Mouse (Mus musculus) megakaryocyte, embryonic 14.5 days (primary cell): ENCODE results near the gene Sesn2. TPM values are rescaled to one million over a fixed set of nuclear protein-coding genes. Genes with fewer than 3 reads are reported as not detected.

Source experiments
- H3K27me3 ChIP-seq: replicated peaks from 2 replicates; pipeline ENCODE3; 2012; ENCODE audit warnings: inconsistent platforms
- H3K36me3 ChIP-seq: replicated peaks from 2 replicates; pipeline ENCODE3; 2012; ENCODE audit warnings: low read length, inconsistent platforms, mixed read lengths
- H3K4me1 ChIP-seq: 2 replicates; pipeline ENCODE4 v1.6.1; 2012; ENCODE audit warnings: inconsistent platforms
- H3K4me3 ChIP-seq: replicated peaks from 2 replicates; pipeline ENCODE3; 2012; ENCODE audit warnings: moderate library complexity, mild to moderate bottlenecking, inconsistent platforms
- H3K9me3 ChIP-seq: 2 replicates; pipeline ENCODE4 v1.6.1; 2012; ENCODE audit warnings: inconsistent platforms
- FLI1 ChIP-seq: IDR thresholded peaks from 2 replicates; pipeline ENCODE4 v1.6.1; 2012; ENCODE audit warnings: low read length, inconsistent platforms, mixed read lengths
- GATA1 ChIP-seq: IDR thresholded peaks from 3 replicates; pipeline ENCODE4 v1.6.1; 2012; ENCODE audit warnings: mixed read lengths, low read length, inconsistent platforms, borderline replicate concordance
- polyA plus RNA-seq: library from polyadenylated mRNA; stranded (reverse); fragments of >175 nt; gene quantifications from 2 replicates; pipeline ENCODE4 v1.2.3, GENCODE M21; 2012; ENCODE audit warnings: low replicate concordance; ENCODE audit not compliant: insufficient read depth

The Sesn2 gene
- polyA plus RNA-seq, 1 experiment, result 27.2 TPM

DNA sequence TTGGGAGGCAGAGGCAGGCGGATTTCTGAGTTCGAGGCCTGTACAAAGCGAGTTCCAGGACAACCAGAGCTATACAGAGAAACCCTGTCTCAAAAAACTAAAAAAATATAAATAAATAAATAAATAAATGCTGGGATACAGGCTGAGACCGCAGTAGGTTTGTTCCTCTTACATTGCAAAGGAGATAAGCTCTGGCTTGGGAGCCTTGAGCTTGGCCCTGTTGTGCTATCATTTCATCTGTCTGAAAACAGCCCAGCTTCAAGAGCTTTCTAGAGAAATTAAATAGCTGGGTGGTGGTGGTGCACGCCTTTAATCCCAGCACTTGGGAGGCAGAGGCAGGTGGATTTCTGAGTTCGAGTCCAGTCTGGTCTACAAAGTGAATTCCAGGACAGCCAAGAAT lies 8.7 kb downstream of the Sesn2 start:
- H3K9me3 ChIP-seq, result no peaks in the 10 kb centered on the region
- peaks cover 59% of the 10 kb centered on the region for H3K4me1 ChIP-seq
- no peak overlapping the region for H3K4me3 ChIP-seq
- peaks cover 77% of the 10 kb centered on the region for H3K36me3 ChIP-seq
- no peak for TF ChIP-seq FLI1
- H3K27me3 ChIP-seq, result no peaks in the 10 kb centered on the region

DNA sequence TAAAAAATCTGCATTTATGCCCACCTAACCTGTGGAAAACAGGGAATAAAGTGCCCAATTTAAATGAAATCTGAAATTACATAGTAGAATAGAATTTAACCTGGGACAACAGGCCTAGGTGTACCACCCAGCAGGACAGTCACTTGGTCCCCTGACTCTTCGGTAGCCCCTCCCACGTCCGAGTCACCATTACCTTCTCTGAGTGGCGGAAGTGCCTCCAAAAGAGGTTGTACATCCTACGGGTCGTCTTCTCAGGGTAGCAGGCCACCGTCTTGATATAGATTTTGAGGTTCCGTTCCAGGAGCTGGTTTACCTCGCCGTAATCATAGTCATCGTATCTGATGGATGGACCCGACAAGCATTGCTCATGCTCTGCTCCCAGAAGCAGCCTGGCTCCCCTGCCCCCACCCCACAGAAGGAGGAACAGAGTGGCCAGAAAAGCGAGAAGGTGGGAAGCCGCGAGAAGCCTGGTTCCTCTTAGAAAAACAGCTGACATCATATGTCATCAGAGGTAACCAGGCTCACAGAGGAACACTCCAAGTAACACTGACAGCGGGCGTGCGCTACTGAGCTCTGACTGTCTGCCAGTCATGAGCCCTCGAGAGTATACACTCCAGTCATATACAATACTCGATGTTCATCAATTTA lies 15.9 kb downstream of the Sesn2 start:
- H3K36me3 ChIP-seq, result peaks cover 84% of the 10 kb centered on the region
- H3K27me3 ChIP-seq, result no peaks in the 10 kb centered on the region
- no peak overlapping the region for H3K4me3 ChIP-seq
- H3K4me1 ChIP-seq, result peaks cover 64% of the 10 kb centered on the region
- no peaks in the 10 kb centered on the region for H3K9me3 ChIP-seq
- TF ChIP-seq FLI1 (no peak), GATA1 (no peak)

DNA sequence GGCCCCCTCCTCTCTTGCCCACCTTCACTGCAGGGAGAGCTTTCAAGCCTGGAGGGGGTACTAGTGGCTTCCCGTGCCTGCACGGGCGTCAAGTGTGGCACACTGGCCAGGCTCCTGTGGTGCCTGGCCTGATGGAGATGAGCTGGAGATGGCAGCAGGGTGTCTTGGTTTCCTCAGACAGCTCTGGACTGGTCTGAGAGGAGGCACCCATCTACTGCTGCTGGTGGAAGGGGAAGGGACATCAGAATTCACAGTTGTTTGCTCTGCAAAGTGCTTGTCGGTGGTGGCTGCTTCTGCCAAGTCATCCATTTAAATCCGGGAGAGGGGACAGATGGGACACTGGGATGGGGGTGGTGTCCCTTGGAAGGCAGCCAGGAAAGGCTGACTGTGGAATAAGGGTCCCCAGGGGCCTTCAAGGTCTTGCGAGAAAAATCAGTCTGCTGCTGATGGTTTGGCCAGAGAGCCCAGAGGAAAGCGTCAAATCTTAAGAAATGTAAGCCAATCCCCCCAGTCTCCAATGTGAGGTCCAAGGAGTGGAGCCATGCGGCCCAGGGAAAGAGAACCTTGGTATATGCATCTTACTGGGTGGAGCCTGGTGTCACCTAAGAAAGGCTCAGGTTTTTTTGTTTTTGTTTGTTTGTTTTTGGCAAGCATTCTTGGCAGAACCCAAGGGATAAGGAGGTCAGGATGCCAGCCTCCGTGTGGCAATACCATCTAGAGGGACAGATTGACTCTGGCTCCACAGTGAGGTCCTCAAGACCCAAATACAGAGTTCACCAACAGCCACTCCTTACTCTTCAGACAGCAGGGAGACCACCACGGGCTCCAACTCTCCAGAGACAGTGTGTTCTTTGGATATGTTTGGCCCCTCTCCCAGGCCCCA lies 17.9 kb downstream of the Sesn2 start:
- TF ChIP-seq GATA1 (no peak), FLI1 (no peak)
- no peaks in the 10 kb centered on the region for H3K27me3 ChIP-seq
- peaks cover 65% of the 10 kb centered on the region for H3K36me3 ChIP-seq
- no peak overlapping the region for H3K4me3 ChIP-seq
- H3K9me3 ChIP-seq, result no peaks in the 10 kb centered on the region
- H3K4me1 ChIP-seq, result peaks cover 69% of the 10 kb centered on the region

DNA sequence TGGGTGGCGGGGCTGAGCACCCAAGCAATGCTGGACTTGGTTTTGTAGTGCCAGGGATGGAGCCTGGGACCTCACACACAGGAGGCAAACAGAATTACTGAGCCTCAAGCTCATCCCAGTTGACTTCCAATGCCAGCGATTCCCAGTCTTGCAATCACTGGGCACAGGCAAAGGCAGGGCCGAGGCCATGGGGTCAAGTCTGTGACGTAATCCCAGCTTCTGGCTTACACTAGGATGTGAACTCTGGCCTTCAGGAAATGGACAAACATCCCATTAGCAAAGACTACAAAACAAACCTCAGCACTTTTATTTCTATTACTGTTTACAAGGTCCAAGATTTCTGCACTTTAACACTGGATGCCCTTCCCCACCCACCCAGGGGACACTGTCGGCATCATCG lies 18.6 kb downstream of the Sesn2 start:
- peaks cover 69% of the 10 kb centered on the region for H3K4me1 ChIP-seq
- no peaks in the 10 kb centered on the region for H3K27me3 ChIP-seq
- H3K9me3 ChIP-seq, result no peaks in the 10 kb centered on the region
- H3K36me3 ChIP-seq, result peaks cover 58% of the 10 kb centered on the region
- TF ChIP-seq GATA1 (no peak), FLI1 (no peak)
- H3K4me3 ChIP-seq, result no peak overlapping the region

DNA sequence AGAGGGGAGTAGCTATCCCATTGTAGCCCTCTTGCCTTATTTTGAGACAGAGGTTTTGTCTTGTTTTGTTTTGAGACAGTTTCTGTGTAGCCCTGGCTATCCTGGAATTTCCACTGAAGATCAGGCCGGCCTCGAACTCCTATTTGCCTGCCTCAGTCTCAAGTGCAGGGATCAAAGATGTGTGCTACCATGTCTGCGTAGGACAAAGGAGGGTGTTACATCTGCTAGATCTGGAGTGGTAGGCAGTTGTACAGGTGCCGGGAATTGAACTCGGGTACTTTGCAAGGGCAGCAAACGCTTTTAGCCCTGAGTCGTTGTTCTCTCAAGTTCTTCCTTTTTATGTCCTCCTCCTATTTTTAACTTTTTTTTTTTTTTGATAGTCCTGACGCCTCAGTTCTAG lies 19.2 kb downstream of the Sesn2 start:
- H3K36me3 ChIP-seq, result peaks cover 51% of the 10 kb centered on the region
- H3K4me1 ChIP-seq, result peaks cover 69% of the 10 kb centered on the region
- H3K9me3 ChIP-seq, result no peaks in the 10 kb centered on the region
- H3K4me3 ChIP-seq, result no peak overlapping the region
- no peak for TF ChIP-seq GATA1
- TF ChIP-seq FLI1, result no peak
- H3K27me3 ChIP-seq, result no peaks in the 10 kb centered on the region

DNA sequence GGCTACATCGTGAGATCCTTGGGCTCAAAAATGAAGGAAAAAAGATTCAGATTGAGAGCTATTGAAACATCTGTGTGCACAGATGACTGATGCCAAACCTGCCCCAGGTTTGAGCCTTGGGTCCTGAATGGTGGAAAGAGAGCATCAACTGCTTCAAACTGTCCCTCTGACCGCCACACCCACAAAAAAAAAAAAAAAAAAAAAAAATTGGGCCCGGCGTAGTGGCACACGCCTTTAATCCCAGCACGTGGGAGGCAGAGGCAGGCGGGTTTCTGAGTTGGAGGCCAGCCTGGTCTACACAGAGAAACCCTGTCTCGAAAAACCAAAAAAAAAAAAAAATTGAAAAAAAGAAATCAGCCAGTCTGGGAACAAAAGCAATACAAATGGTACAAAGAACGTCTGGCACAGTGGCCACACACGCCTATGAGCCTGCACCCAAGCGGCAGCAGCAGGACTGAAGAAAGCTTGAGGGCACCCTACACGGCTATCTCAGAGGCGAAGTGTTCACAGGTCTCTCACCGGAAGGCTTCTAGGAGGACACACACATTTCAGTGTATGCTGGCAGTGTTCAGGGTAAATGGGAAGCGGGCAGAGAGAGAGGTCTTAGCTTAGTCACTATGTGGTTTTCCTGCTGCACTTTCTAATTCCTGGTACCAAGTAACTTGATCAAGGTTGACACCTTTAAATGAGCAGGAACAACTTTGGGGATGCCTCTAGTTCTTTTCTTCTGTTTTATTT lies 19.9 kb downstream of the Sesn2 start:
- no peak for TF ChIP-seq GATA1
- TF ChIP-seq FLI1, result no peak
- no peaks in the 10 kb centered on the region for H3K9me3 ChIP-seq
- no peaks in the 10 kb centered on the region for H3K27me3 ChIP-seq
- H3K4me1 ChIP-seq, result peaks cover 69% of the 10 kb centered on the region
- H3K4me3 ChIP-seq, result peak overlapping the region; percentile 75
- peaks cover 45% of the 10 kb centered on the region for H3K36me3 ChIP-seq

DNA sequence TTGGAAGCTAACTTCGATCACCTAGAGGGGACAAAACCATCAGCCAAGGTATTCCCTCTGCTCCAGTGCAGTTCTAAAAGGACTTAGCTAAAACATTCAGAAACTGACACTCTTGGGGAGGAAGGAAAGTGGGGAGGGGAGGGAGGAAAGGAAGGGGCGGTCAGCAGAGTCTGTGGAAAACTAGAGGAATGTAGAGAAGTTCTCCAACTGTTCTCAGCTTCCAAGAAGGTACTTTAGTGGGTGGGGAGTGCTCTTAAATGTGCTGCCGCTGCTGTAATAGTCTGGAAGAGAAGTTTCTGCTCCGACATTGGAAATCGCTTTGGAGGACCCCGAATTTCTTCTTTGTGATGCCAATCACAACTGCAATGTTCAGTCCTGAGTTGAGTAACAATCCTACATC lies 21.3 kb downstream of the Sesn2 start:
- no peak overlapping the region for H3K4me3 ChIP-seq
- peaks cover 30% of the 10 kb centered on the region for H3K36me3 ChIP-seq
- no peaks in the 10 kb centered on the region for H3K9me3 ChIP-seq
- TF ChIP-seq FLI1 (no peak), GATA1 (no peak)
- peaks cover 60% of the 10 kb centered on the region for H3K4me1 ChIP-seq
- H3K27me3 ChIP-seq, result no peaks in the 10 kb centered on the region

DNA sequence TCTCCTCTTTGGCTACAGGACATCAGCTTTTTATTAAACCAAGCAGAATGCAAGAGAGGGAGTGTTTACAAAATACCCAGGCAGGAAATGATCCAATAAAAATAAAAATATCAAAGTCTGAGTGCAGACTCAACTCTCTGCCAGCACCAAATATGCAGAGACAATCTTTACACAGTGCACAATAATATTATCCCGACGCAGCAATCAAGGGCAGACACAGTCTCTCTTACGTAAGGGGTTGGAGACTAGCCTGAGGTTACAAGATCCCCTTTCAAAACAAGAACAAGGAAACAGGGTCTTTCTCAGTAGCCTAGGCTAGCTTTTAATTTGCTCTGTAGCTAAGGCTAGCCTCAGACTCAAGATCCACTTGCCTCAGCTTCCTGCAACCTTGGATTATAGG lies 21.8 kb downstream of the Sesn2 start:
- Histone ChIP-seq H3K27me3 (no peaks in the 10 kb centered on the region), H3K36me3 (peaks cover 26% of the 10 kb centered on the region), H3K4me1 (peaks cover 57% of the 10 kb centered on the region), H3K4me3 (no peak overlapping the region), H3K9me3 (no peaks in the 10 kb centered on the region)
- TF ChIP-seq FLI1, result no peak
- TF ChIP-seq GATA1, result no peak

DNA sequence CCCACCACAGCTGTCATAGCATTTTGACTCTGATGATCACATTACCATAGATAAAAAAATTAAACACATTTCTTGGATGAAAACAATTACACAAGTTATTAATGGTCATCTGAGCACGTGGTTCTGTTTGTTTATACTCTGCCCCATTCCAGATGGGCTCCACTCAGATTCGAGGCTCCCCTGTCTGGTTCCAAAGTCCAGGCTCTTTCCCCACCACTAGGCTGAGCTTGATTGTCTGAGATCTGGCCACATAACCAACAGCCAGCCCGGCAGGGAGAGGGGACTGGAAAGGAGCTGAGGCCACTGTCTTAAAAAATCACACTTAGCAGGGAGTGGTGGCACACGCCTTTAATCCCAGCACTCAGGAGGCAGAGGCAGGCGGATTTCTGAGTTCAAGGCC lies 25.5 kb downstream of the Sesn2 start:
- TF ChIP-seq GATA1 (no peak), FLI1 (no peak)
- H3K4me1 ChIP-seq, result peaks cover 25% of the 10 kb centered on the region
- no peak overlapping the region for H3K4me3 ChIP-seq
- no peaks in the 10 kb centered on the region for H3K27me3 ChIP-seq
- no peaks in the 10 kb centered on the region for H3K36me3 ChIP-seq
- H3K9me3 ChIP-seq, result no peaks in the 10 kb centered on the region

DNA sequence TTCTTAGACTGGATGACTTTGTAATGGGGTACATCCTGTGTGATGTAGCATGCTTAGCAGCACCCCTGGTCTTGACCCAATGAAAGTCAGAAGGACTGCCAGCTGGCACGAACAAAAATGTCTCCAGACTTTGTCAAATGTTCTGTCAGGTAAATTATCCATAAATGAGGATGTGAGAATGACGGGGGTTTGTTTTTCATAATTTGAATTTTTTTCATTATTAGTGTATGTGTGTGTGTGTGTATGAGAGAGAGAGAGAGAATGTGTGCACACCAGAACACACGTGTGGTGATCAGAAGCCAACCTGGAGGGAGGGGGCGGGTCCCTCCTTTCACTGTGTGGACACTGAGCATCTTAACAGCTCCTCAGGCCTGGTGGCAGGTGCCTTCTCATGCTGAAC lies 26.1 kb downstream of the Sesn2 start:
- Histone ChIP-seq H3K27me3 (no peaks in the 10 kb centered on the region), H3K36me3 (no peaks in the 10 kb centered on the region), H3K4me1 (peaks cover 19% of the 10 kb centered on the region), H3K9me3 (no peaks in the 10 kb centered on the region), H3K4me3 (no peak overlapping the region)
- TF ChIP-seq FLI1, result no peak
